Mouse (Mus musculus): ENCODE measurements at regions not wholly inside any gene's neighbourhood (a gene's known extent, or its start where the extent isn't known, plus 50 kb on each side); places are given as distances from the start of the nearest gene placed in this dataset.

DNA sequence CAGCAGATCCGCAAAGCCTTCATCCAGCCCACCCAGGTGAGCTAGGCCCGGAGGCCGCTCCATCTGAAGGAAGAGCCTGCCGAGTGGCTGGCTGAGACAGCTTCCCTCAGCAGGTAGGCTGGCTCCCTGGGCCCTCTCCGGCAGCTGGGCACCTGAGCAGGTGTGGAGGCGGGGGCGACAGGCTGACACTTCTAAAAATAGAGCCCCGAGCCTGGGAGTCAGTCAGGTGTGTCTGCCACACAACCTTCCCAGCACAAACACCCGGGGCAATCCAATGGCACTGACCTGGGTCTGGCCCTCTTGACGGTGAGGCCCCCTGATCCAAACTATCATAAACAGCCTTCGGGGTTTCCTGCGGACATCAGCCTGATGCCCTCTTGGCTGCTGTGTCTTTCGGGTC lies 58.5 kb downstream of the Zfp36l2 start:
- no peak for DNase-seq (ENCODE audit: low spot score)

- no peak for DNase-seq (ENCODE audit: low spot score)
These were observed 59.5 kb downstream of the Zfp36l2 start for GRCm38 (mm10) chr17:84128262-84128661.

GRCm38 (mm10) chr17:84126168-84126567 lies 61.6 kb downstream of the Zfp36l2 start:
- DNase-seq (ENCODE audit: low spot score): no peak

DNA sequence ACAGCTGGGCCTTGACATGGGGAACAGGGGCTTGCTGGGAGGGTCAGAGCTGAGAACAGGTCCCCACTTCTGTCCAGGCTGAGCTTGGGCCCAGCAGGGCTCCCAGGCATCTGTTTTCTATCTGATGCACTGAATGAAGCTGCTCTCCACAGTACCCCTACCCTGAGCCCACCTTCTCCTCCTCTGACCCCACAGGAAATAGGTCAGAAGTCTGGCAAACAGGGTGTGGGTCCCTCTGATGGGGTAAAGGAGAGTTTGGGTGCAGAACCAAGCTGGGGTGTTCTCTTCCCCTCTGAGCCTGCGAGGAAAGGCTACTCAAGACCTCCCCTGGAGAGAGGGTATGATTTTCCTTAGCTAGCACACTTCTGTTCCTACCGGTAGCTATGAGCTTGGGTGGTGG lies 64.6 kb downstream of the Zfp36l2 start:
- DNase-seq (ENCODE audit: low spot score): no peak

GRCm38 (mm10) chr17:84122486-84123131 lies 65.1 kb downstream of the Zfp36l2 start:
- DNase-seq (ENCODE audit: low spot score): no peak

DNA sequence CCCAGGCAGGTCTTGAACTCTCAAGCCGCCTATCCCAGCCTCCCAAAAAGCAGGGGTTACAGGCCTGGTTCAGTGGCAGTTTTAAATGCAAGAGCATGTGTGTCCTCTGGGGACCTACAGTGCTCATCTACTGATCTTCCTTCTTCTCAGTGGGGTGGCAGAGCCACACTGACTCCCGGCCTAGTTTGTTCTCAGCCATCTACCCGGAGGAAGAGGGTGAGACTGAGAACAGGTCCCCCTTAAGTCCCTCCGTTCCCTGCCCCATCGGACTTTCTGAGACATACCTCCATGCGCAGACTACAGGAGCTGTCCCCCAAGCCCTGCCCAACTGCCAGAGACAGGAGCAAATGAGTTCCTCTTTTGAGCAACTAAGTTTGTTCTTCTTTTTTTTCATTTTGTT lies 66.5 kb downstream of the Zfp36l2 start:
- DNase-seq (ENCODE audit: low spot score): no peak

DNA sequence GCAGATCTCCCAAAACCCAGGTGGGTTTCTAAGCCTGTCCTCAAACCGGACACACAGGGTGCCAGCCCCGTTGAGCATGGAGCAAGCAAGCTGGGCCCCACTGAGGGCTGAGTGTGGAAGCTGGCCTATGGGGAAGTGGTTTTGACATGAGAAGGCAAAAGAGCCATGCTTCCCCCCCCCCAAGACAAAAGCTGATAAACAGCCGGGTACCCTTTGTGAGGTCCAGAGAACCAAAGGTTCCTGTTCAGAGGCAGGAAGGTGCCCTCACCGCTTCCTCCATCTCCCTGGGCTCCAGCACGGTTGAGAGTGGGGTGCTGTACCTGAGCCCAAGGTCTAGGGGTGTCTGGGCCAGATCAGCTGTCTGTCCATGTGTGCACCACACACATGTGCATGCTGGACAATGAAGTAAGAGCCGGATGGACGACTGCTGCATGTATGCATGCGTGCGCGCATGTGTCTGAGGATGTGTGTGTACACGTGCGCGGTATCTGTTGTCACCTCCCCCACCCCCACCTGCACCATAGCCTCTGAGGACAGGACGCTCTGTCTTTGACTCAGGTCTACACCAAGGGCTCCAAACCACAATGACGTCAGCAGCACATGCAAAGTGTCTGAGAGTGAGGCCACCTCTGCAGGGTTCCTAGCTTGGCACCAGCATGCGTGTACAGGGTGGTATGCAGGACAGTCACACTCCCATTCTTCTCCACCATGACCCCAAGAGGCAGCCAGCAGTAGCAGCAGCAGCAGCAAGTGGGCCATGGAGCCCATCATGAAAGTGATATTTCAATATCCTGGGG lies 68.3 kb downstream of the Zfp36l2 start:
- no peak for DNase-seq (ENCODE audit: low spot score)

- DNase-seq (ENCODE audit: low spot score): no peak
These were observed 69.0 kb downstream of the Zfp36l2 start for GRCm38 (mm10) chr17:84118781-84119180.

DNA sequence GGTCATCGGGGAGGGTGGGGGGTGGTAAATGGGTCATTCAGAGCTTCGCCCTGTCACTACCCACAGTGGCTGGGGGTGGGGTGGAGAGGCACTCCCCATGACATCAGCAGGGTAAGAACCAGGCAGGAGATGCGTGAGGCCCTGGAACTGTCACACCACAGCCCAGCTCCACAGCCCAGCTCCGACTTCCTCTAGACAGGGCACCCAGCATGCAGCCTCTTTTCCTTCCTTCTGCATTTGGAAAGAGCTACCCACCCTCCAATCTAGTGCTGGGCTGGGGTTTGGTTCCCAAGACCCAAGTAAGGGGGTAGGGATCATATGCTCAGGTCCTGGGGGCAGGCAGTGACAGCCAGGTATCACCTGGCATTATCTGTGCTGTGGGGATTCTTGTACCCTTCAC lies 69.5 kb downstream of the Zfp36l2 start:
- no peak for DNase-seq (ENCODE audit: low spot score)

GRCm38 (mm10) chr17:84117756-84118155 lies 70.0 kb downstream of the Zfp36l2 start:
- no peak for DNase-seq (ENCODE audit: low spot score)

- DNase-seq (ENCODE audit: low spot score): no peak
These were observed 71.1 kb downstream of the Zfp36l2 start for GRCm38 (mm10) chr17:84116340-84117279.

GRCm38 (mm10) chr17:84115957-84116339 lies 71.8 kb downstream of the Zfp36l2 start:
- no peak for DNase-seq (ENCODE audit: low spot score)

GRCm38 (mm10) chr17:84115133-84115532 lies 72.6 kb downstream of the Zfp36l2 start:
- DNase-seq (ENCODE audit: low spot score): no peak

DNA sequence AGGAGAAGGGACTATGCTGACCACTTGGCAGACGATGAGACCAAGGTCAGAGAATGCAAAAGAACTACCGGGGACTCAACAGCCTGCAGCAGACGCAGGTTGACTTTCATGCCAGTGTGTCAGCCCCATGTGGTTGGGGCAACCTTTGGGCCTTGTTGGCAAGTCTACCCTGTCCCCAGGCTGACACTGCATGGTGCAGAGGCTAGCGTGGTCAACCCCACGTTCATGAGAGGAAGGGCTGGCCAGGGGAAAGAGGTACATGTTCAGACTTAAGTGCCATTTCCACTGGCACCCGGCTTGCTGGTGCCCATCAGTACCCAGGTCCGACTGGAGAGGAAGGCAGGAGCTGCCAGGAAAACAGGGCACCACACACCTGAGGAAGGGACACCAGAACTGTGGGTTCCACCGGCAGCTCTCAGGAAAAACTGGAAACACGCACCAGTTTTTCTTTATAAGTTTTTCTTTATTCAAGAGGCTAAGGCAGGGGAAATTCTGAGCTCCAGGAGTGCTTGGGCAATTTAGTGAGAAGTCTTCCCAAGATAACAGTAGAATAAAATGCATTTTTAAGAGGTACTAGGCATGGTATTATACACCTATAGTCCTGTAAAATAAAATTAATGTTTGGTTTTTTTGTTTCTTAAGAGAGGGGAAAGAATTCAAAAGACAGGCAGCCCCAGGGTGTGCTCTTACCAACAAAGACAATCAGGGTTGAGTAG lies 73.3 kb downstream of the Zfp36l2 start:
- no peak for DNase-seq (ENCODE audit: low spot score)

- peak; percentile 78 for DNase-seq (ENCODE audit: low spot score)
These were observed 74.0 kb downstream of the Zfp36l2 start for GRCm38 (mm10) chr17:84113608-84114278.

GRCm38 (mm10) chr17:84112411-84113031 lies 75.2 kb downstream of the Zfp36l2 start:
- DNase-seq (ENCODE audit: low spot score): no peak

DNA sequence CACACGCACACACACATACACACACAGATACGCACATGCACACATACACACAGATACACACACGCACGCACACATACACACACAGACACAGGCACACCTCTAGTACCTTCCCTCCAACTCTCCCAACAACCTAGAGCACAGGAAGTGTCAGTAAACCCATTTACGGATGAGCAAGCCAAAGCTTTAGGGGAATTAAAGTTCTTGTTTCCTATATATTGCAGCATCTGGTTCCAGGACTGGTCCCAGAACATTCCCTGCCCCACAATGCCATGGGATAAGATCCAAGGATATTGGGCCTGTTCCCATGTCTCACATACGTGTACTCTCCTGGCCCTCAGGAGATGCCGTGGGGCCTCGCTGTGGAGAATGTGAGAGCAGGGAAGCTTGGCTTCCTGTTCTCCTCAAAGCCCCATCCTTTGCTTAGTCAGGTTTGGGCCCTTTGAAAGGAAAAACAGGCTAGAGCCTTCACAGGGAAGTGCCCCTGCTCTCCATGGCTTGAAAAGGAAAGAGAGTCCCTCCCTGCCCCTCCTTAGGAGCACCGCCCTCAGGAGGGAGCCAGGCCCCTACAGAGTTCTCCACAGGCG lies 75.9 kb downstream of the Zfp36l2 start:
- DNase-seq (ENCODE audit: low spot score): no peak

- no peak for DNase-seq (ENCODE audit: low spot score)
These were observed 76.8 kb downstream of the Zfp36l2 start for GRCm38 (mm10) chr17:84110945-84111344.

GRCm38 (mm10) chr17:84110000-84110695 lies 77.6 kb downstream of the Zfp36l2 start:
- no peak for DNase-seq (ENCODE audit: low spot score)

All from yolk sac, embryonic 10.5 days (tissue).